Mouse (Mus musculus): ENCODE results near the gene C530008M17Rik.

Gene C530008M17Rik

GRCm38 (mm10) chr5:76843448-76843847 lies 187.1 kb downstream of the C530008M17Rik start:
- peak; percentile 71 for DNase-seq

GRCm38 (mm10) chr5:76843851-76844419 lies 187.6 kb downstream of the C530008M17Rik start:
- DNase-seq: no peak

DNA sequence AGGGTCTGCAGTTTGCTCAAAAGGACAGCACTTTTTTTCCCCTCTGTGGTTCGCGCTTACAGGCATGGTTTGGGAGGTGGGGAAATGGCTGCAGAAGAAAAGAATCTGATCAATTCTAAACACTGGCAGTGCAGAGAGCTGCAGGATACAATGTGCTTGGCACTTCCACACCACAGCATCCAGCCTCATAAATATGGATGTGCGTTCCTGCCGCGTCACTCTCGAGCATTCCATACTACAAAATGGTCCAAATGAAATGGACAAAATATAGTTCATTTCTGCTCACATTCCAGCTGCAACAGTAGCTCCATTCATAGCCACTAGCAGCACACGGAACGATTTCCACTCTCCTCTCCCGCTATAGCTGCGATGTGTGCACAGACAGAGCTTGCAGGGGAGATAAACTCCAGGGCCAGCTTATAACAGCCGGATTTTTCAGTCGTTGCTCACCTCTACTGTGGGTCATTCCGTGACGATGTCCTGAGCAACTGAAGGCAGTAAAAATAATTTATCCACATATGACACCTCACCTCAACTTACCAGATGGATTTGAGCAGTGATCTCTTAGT lies 188.4 kb downstream of the C530008M17Rik start:
- DNase-seq: no peak

DNA sequence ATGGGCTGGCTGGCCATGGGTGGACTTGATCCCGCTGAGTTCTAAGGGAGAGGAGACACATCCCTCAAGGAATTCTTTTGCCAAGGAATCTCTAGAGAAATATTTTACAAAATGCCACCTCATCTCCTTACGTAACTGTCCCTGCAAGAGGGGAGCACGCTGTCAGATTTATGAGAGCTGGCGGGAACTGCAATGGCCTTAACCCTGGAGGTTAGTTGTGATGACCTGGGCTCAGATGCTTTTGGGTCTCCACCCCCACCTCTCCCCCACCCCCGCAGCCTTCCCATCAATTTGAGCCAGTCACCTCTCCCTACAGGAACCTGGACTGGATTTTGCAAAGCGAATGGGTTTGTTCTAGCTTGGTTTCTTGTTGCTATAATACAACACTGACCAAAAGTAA lies 190.8 kb downstream of the C530008M17Rik start:
- no peak for DNase-seq

DNA sequence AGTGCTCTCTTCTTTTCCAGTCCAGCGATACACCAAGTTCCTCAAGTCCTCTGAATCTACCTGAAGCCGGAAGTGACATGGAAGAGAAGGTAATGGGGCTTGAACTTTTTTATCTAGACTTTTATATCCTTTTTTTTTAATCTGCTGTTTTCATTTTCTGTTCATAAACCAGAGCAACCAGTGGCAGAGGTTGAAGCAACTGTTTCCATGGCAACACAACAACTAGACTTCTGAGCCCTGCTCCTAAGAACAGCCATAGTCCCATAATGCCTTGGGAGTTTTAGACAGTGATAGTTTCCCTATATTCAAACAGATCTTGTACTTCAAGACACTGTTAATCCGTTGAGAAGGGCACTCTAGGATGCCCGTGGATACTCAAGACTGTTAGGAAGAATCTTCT lies 195.0 kb downstream of the C530008M17Rik start:
- no peak for DNase-seq

DNA sequence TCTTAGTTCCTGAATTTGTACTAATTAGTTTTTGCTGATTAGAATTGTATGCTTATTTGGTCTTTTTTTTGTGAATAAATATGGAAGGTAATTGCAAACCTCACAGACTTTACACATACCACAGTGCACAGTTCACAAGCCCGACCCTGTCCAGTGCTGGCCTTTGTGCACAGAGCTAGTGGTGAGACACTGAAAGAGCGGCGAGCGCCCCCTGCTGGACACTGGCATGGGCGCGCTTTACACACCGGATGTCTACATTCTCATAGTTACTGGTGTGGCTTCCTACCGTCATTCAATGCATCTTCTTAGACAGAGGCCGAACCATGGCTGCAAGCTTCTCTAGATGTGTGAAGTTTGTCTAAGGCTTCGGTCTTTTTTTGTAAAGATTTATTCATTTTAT lies 197.2 kb downstream of the C530008M17Rik start:
- peak; percentile 75 for DNase-seq

DNA sequence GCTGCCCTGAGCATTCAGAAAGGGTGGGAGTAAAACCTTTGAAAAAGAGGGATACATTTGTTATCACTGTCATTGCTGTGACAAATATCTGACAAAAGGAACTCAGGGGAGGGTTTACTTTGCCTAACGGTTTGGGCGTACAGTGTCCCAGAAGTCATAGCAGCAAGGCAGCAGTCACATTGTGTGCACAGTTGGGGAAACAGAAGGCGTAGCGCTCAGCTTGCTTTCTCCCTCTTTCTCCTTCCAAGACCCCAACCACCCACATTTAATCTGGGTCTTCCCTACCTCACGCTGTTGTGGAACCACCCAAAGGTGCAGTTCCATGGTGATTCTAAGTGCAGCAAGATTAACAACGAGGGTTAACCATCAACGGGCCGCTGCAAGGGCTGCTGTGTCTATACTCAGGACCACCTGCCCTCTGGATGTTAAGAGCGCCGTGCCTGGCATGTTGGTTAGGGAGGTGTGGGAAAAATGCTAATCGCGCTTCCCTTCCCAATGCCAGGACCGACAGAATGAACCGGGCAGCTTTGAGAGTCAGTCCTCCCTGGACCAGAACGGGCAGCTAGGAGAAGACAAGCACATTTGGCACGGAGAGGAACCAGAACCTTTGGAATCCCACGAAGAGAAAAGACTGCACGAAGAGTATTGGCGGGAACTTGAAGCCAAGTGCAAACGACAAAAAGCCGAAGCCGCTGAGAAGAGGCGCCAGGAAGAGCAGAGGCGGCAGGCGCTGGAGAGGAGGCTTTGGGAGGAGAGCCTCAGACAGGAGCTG lies 199.7 kb downstream of the C530008M17Rik start:
- no peak for DNase-seq

DNA sequence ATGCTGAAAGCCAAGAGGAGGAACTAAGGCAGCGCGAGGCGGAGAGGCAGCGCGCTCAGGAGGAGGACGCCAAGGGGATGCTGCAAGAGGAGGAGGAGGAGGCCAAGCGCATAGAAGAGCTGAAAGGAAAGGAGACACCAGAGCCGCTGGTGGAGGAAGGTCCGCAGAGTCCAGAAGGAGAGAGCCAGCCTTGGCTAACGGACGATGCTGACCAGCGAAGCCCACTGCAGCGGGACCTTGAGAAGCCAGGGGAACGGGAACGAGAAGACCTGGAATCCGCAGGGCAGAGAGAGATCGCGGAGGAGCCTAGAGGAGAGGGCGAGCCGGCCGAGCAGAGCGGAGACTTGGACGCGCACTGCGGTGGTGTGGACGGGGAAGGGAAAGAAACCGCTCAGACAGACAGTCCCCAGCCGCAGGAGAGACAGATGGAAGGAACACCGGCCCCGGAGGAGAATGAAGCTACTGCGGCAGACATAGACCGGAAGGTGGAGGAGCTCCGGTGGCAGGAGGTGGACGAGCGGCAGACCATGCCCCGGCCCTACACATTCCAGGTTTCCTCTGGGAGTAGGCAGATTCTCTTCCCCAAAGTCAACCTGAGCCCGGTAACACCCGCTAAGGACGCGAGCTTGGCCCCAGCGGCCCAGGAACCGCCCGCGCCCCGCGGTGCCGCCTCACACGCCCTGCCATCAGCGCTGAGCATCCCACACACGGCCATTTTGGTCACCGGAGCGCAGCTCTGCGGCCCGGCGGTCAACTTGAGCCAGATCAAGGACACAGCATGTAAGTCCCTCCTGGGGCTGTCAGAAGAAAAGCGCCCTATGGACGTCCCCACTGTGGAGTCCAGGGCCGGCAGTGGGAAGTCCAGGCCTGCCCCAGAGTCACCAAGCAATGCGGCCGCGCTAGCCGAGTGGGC lies 201.0 kb downstream of the C530008M17Rik start:
- DNase-seq: no peak

DNA sequence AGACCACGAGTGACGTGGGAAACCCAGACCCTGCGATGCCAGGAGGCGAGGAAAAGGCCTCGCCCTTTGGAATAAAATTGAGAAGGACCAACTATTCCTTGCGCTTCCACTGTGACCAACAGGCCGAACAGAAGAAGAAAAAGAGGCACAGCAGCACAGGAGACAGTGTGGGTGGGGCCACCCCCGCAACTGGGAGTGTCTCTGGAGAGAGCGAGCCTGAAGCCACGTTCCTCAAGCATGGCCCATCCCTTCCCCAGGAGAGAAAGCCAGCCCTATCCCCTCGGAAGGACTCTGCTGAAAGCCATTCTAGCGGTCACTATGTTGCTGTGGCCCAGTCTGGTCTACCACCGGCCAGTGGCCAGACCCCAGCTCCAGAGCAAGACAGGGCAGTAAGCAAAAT lies 202.1 kb downstream of the C530008M17Rik start:
- DNase-seq: no peak

- no peak for DNase-seq
Observed at GRCm38 (mm10) chr5:76866819-76867218, 210.5 kb downstream of the C530008M17Rik start.

- peak; percentile 34 for DNase-seq
Observed at GRCm38 (mm10) chr5:76868693-76869286, 212.5 kb downstream of the C530008M17Rik start.

GRCm38 (mm10) chr5:76869553-76869952 lies 213.2 kb downstream of the C530008M17Rik start:
- no peak for DNase-seq

DNA sequence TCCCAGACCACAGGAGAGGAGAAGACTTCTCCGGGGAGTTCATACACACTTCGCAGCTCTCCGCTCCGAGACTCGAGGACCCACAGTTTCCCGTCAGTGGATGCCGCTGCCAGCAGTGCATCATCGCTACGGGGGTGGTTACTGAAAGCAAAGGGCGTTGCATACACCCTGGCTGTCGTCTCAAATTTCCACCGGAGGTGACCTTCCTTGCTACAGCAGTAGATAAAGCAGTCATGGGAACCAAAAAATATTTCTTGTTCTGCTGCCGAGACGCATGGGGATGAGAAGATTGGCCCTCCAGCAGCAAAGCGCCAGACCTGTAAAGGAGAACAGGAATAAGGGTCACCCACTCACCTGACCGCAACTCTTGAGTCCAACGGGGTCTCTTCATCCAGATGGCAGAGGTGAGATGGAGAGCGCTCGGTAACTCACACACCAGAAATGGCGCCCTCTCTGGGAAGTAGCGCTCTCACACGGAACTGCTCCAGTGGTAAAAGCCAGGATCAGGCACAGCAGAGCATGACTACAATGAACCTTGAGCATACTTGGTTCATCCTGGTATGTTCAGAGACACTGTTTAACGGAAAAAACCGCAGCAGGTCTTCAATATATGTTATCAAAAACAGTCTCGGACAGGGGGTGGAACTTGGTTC lies 219.9 kb downstream of the C530008M17Rik start:
- no peak for DNase-seq

DNA sequence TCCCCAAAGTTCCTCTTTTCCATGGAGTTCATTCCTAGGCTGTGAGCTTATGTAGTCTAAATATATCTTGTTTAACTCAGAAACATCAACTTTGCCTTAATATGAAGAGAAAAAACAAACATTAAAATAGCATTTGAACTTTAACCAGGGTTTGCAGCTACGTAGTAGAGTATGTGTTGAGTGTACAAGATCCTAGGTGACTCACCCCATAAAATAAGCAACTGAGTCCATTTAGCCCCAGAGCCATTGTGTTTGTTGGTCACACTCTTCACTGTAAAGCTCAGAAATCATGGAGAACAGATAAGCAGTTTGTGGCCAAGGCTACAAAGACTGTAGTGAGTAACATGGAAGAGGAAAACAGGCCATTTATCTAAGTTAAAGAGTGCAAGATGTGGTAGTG lies 227.8 kb downstream of the C530008M17Rik start:
- no peak for DNase-seq

DNA sequence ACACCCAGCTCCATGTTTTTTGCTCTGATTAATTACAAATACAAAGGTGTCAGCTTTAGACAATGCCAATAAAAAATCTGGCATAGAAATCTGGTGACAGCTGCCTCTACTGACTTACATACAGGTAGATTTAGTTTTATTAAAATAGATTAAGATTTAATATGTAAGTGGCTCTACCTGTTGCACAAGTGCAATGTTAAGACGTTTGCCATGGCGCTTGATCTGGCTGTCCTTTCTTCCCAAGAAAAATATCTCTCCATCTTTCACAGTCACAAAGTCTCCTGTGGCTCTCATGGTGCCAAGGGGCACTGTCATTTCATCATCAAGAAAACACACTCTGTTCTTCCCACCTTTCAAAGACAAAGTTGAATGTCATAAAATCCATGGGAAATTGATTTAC lies 230.7 kb downstream of the C530008M17Rik start:
- DNase-seq: no peak

- DNase-seq: no peak
Observed at GRCm38 (mm10) chr5:76892608-76893007, 236.3 kb downstream of the C530008M17Rik start.

DNA sequence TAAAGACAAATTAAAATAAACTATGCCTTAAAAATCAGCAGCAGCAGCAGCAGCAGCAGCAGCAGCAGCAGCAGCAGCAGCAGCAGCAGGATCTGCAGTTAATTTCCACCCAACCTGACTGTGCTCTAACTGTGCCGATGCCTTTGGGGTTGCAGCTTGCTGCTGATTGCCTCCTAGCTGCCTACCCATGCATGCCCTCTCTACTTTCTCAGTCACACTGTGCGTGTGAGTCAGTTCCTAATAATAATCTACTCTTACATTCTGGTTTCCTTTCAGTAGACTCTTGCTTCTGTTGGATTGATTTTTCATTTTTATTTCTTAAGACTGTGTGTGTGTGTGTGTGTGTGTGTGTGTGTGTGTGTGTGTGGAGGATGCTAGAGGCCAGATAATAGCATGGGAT lies 236.8 kb downstream of the C530008M17Rik start:
- no peak for DNase-seq

DNA sequence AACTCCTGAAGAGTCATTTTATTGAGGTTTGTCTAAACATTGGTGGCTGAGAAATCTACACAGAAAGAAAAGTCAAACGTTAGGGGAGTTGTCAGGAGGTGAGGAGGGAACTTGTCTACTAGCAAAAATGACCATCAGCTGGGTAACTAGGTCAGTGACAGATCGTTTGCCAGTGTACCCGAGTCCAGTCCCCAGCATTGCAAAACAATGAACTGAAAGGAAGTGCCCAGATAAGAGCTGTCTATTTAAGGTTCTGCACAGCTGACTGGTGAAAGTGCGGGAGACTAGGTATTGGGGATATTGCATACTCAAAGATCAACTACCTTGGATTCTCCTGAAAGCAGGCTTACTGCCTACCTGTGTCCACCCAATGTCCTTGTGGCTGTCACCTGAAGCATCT lies 245.8 kb downstream of the C530008M17Rik start:
- no peak for DNase-seq

- no peak for DNase-seq
Observed at GRCm38 (mm10) chr5:76904713-76905404, 248.5 kb downstream of the C530008M17Rik start.

GRCm38 (mm10) chr5:76905405-76906154 lies 249.3 kb downstream of the C530008M17Rik start, which contains the start of gene Aasdh:
Aasdh (minus strand) TSS chr5:76905514.
- DNase-seq: peak; percentile 95

DNA sequence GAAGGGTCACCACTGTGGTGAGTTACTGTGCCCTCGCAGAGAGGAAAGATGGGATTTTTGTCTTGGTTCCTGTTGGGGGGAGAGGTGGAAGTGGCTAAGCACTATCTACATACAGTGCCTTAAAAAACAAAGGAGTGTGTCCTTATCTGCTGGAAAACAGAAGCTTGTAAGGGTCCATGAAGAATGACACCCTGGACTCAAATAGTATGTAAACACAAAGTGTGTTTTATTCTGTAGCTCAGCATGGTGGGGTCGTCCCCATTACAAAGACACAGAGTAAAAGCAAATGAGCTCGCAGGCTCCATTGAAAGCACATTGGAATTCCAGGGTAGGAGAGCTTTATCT lies 249.8 kb downstream of the C530008M17Rik start:
- DNase-seq: no peak

Measured in kidney, adult 9 months (tissue).